Mouse (Mus musculus): ENCODE results near the gene Bak1.

Bak1 gene

DNA sequence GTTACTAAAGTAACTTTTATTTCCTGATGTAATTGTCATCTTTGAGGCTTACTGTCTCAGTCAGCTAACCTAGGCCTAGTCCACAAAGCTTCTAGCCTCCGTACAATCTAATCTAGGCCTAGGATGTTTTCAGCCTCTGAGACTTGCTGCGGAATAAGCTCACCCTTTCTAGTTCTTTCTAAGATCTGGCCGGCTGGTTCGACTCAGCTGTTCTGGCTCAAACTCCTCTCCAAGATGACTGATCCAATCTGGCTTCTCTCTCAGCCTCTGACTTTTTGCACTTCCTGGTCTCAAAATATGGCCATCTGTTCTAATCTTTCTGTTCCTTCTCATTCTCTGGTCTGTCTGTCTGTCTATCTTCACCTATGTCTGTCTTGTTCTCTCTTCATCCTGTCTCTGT is 45.4 kb downstream of the Bak1 start:
- DNase-seq (ENCODE audit: low spot score in 2 of 2) = no peak

DNA sequence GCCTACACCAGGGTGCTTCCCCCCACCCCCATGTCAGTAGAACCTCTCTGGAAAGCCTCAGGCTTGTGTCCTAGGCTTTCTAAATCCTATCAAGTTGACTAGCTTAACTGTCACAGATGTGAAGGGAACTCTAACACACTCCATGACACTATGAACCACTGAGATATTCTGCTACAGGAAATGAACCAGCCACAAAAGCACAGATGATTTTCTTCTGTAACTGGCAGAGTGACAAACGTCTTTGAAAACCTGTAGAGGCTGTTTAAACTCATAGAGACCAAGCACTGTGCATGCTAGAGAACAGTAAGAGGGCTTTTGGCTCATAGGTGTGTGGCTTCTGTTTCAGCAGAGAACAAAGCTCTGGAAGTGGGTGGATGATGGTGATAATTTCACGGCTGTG is 47.8 kb downstream of the Bak1 start:
- DNase-seq (ENCODE audit: low spot score in 2 of 2) = peak; percentile 47 to 59

DNA sequence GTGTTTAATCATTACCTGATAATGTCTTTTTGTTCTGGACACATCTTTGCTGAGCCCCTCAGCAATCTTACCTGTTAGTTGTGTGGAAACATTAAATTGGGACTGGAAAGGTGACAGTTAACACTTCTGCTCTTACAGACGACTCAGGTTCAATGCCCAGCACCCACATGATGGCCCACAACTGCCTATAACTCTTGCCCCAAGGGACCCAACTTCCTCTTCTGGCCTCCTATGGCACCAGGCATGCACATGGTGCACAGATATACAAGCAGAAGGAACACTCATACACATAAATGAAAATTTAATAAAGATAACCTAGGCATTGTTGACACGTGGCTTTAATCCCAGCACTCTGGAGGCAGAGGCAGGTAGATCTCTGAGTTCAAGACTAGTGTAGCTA is 49.4 kb downstream of the Bak1 start:
- no peak for DNase-seq (ENCODE audit: low spot score in 2 of 2)

DNA sequence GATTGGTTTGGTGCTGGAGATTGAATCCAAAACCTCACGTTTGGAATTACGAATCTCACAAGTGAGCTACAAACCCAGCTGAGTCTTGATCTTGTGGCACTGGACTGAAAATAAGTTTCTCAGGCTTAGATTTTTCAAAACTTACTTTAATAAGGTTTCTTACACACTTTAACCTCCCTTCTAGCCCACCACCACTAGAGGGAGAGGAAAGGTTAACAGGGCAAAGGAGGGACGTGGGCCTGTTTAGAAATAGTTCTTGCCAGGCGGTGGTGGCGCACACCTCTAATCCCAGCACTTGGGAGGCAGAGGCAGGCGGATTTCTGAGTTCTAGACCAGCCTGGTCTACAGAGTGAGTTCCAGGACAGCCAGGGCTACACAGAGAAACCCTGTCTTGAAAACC is 51.5 kb downstream of the Bak1 start:
- DNase-seq (ENCODE audit: low spot score in 2 of 2) = peak in 1 of 2 experiments; percentile 19

DNA sequence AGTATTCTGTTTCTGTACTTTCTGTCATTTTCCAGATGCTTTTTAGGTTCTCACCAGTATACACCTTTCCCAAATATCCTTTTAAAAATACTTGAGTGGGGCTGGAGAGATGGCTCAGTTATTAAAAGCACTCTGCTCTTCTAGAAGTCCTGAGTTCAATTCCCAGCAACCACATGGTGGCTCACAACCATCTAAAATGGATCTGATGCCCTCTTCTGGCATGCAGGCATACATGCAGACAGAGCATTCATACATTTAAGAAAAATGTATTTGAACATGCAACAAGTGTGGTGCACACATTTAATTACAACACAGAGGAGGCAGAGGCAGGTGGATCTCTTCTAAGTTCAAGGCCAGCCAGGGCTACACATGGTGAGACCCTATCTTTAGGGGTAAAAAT is 53.4 kb downstream of the Bak1 start:
- no peak for DNase-seq (ENCODE audit: low spot score in 2 of 2)

DNA sequence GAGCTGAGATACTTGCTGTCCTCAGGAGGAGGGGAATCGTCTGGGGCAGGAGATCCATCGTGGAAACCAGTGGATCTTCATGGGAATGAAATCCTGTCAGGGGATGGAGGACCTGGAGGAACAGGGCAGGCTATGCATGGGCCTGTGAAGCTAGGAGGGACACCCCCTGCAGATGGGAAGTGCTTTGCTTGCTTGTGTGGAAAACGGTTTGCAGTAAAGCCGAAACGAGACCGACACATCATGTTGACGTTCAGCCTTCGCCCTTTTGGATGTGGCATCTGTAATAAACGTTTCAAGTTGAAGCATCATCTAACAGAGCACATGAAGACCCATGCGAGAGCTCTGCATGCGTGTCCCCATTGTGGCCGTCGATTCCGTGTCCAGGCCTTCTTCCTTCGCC is 54.3 kb downstream of the Bak1 start:
- no peak for DNase-seq (ENCODE audit: low spot score in 2 of 2)

DNA sequence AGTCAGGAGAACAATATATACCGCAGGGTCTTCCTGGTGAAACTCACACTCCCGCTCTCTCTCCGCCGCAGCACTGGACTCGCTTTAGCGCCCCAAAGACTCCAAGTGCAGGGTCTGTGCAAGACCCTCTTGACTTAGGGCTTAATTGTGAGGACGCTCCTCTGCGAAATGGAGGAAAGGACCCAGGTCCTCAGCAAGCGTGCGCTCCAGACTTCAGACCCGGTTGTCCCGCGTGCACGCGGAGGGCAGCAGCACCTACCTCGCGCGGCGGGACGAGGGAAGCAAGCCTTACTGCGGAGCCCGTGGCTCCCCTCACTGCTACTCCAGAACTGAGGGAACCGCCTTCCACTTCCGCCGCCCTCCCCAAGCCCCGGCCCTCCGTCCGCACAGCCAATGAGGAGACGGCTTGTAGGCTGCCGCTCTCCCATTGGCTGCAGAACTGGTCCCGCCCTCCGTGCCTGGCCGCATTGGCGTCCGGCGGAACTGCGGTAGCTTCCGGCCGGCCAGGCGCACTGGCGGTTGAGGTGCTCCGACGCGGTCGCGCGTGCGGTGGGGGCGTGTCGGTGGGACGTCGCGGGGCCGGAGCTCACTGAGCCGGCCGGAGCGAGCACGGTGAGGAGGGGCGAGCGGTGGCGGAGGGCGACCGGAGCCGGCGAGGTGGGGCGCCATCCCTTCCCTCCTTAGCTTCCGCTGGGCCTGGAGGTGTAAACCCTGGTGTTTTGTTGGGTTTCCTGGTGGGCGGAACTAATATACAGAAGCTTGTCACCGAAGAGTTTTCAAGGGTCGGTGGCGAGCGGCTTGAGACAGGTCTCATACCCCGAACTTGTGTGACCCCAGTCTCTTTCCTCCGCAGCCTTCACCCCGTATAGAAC is 55.9 kb downstream of the Bak1 start, which contains the start of gene Zbtb9:
TSS of gene Zbtb9 (plus strand) at position 465 of the 872 bp plus-strand sequence.
- peak; percentile 95 to 97 for DNase-seq (ENCODE audit: low spot score in 2 of 2)

DNA sequence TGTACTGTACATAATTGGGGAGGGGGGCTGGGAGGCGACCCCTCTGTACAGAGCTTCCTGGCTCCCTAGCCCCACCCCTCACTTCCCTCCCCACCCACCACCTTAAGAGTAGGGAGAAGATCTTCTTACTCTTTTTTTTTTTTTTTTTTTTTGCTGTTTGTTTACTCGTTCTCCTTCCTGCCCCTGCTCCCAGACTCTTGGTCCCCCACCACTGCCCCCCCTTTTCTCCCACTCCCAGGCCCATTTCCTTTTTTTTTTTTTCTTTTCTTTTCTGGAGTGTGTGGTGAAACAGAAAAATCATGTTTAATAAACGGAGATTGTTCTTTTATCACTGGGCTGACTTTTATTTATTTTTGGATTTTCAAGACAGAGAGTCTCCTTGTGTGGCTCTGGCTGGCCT is 56.7 kb downstream of the Bak1 start:
- no peak for DNase-seq (ENCODE audit: low spot score in 2 of 2)

DNA sequence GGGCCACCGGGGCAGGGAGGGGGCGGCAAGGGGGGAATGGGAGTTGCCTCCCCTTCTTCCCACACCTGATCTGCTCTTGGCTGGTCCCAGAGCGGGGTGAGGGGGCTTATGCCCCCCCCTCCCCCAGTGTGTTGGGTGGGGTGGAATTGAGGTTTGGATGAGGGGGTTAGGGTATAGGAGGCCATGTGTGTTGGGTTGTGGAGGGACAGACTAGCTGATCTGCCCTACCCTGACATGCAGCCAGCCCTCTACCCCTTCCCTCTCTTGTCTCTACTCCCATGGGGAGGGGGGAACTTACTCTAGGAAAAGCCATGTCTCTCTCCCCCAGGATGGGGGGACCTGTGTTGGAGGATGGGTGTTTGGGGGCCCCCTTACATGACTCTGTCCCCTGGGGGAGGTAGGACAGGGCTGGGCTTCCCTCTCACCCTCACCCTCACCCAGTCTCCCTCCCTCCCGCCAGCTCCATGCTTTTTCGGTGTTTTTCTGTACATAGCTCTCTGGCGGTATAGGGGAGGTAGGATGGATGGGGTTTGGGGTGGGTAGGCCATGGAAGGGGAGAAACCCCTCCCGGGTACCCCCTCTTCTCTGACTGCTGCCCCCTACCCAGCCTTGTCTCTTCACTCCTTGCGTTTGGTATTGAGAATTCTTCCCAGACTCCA is 57.4 kb downstream of the Bak1 start:
- DNase-seq (ENCODE audit: low spot score in 2 of 2) = no peak

DNA sequence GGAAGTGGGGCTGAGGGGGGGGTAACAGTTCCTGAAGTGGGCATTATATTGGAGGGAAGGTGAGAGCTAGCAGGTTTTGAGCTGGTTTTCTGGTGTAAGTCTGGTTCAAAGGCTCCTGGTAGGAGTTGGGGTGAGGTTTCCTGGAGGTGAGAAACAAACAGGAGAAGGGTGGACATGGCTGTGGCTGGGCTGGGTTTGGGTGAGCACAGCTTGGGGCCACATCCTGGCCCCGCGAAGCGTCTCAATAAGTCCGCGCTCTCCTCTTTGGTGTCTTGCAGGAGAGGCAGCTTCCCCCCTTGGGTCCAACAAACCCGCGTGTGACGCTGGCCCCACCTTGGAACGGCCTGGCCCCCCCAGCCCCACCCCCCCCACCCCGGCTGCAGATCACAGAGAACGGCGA is 58.6 kb downstream of the Bak1 start:
- DNase-seq (ENCODE audit: low spot score in 2 of 2) = no peak

Measured in thymus, postnatal 10 days (tissue).